Mouse (Mus musculus): Measurements from ENCODE around the gene Gpr183.

- TF ChIP-seq POLR2A (IDR thresholded peaks at IDR 0.05; ENCODE audit: extremely low read depth, insufficient read depth, low read length) (no peak), CTCF (IDR thresholded peaks at IDR 0.05; ENCODE audit: low read depth, low read length) (no peak)
Measured at GRCm38 (mm10) chr14:121963942-121964335, 1.1 kb downstream of the Gpr183 start.

All from liver, adult 2 months (tissue).